Mouse (Mus musculus): ENCODE measurements around the gene Isoc2a.
"Not testable (repeated sequence)": the region's sequence is repeated elsewhere in the genome, so short reads cannot be mapped to it uniquely, and the experiment has no call there.

Isoc2a gene

DNA sequence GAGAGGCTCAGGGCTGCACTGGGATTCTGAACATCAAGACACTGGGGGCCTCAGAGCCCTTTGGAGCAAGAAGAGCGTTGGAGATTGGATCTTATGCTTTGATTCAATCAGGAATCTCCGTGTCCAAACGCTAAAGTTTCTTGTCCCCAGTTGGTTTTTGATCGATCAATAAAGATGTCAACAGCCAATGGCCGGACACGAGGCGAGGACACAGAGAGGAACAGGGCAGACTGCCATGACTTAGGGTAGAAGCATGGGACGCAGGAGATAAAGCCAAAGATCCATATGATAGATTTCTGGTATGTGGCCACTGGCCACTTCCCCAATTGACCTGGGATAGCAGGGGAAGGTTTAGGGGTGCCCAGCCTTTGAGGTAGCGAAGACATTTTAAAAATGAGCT lies 20.4 kb upstream of the Isoc2a start:
- no peaks in the 10 kb centered on the region for H3K36me3 ChIP-seq (ENCODE audit: control insufficient read depth, insufficient read depth, low read length, poor library complexity, severe bottlenecking)
- DNase-seq (ENCODE audit: low read depth, low spot score): no peak
- H3K27me3 ChIP-seq (ENCODE audit: control insufficient read depth, insufficient read depth, low read length, poor library complexity, severe bottlenecking): no peaks in the 10 kb centered on the region

DNA sequence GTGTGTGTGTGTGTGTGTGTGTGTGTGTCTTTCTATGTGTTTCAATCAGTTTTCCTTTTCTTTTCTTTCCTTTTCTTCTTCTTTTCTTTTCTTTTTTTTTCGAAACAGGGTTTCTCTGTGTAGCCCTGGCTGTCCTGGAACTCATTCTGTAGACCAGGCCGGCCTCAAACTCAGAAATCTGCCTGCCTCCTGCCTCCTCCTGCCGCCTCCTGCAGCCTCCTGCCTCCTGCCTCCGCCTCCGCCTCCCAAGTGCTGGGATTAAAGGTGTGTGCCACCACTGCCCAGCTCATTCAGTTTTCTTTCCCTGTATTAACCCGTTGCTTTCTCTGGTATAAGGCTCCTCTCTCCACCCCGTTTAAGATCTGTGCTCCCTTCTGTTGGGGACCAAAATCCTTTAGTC lies 19.6 kb upstream of the Isoc2a start:
- H3K27me3 ChIP-seq (ENCODE audit: control insufficient read depth, insufficient read depth, low read length, poor library complexity, severe bottlenecking): no peaks in the 10 kb centered on the region
- no peak for DNase-seq (ENCODE audit: low read depth, low spot score)

DNA sequence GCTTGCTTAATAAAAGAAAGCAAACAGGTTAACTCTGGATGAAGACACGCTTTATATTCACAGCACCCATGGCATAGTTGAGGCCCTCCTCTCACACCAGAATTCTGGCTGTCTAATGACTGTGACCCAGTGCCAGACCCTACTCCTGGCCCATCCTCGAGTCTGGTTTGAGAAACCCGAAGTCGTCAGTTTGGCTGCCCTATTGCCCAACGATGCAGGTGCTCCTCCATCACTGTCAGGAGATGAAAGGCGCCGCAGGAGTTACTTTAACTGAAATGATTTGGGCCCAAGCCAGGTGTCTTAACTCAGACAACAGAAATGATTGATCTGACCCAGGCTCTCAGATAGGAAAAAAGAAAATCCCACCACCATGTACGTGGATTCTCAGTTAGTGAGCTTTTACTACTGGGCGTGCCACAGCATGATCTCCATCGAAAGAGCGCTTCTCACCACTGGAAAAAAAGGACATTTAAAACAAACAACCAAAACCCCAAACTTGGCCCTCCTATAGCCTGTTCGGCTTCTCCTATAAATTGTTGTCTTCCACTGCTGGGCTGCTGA lies 17.5 kb upstream of the Isoc2a start:
- no peak for DNase-seq (ENCODE audit: low read depth, low spot score)
- Histone ChIP-seq H3K36me3 (ENCODE audit: control insufficient read depth, insufficient read depth, low read length, poor library complexity, severe bottlenecking) (no peaks in the 10 kb centered on the region), H3K27me3 (ENCODE audit: control insufficient read depth, insufficient read depth, low read length, poor library complexity, severe bottlenecking) (no peaks in the 10 kb centered on the region)

More for the DNA sequence above, 19.6 kb upstream of the Isoc2a start:
- no peaks in the 10 kb centered on the region for H3K36me3 ChIP-seq (ENCODE audit: control insufficient read depth, insufficient read depth, low read length, poor library complexity, severe bottlenecking)

DNA sequence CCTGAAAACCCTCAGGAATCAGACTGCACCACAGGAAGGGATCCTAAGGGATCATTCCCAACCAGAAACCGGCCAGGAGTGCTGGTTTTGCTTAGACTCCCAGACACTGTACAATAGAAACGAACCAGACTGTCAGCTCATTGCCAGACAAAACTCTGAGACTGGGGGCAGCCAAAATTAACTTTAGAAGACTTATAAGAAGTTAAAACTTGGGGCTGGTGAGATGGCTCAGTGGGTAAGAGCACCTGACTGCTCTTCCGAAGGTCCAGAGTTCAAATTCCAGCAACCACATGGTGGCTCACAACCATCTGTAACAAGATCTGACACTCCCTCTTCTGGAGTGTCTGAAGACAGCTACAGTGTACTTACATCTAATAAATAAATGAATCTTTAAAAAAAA lies 16.0 kb upstream of the Isoc2a start:
- H3K27me3 ChIP-seq (ENCODE audit: control insufficient read depth, insufficient read depth, low read length, poor library complexity, severe bottlenecking); DNase-seq (ENCODE audit: low read depth, low spot score); H3K36me3 ChIP-seq (ENCODE audit: control insufficient read depth, insufficient read depth, low read length, poor library complexity, severe bottlenecking): not testable (repeated sequence)

DNA sequence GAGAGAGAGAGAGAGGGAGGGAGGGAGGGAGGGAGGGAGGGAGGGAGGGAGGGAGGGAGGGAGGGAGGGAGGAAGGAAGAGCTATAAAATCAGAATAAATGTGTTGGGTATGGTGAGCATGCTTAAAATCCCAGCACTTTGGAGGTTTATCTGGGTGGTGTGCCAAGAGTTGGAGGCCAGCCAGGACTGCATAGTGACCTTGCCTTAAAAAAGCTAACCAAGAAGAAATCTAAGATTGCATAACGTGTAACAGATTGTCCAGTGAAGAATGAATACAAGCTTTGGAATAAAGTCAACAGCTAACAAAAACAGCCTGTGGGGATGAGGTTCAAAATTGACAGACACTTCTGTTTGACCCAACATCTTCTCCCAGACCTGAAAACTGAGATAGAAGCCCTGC lies 13.9 kb upstream of the Isoc2a start:
- H3K27me3 ChIP-seq (ENCODE audit: control insufficient read depth, insufficient read depth, low read length, poor library complexity, severe bottlenecking): no peaks in the 10 kb centered on the region
- H3K36me3 ChIP-seq (ENCODE audit: control insufficient read depth, insufficient read depth, low read length, poor library complexity, severe bottlenecking): no peaks in the 10 kb centered on the region
- DNase-seq (ENCODE audit: low read depth, low spot score): no peak

DNA sequence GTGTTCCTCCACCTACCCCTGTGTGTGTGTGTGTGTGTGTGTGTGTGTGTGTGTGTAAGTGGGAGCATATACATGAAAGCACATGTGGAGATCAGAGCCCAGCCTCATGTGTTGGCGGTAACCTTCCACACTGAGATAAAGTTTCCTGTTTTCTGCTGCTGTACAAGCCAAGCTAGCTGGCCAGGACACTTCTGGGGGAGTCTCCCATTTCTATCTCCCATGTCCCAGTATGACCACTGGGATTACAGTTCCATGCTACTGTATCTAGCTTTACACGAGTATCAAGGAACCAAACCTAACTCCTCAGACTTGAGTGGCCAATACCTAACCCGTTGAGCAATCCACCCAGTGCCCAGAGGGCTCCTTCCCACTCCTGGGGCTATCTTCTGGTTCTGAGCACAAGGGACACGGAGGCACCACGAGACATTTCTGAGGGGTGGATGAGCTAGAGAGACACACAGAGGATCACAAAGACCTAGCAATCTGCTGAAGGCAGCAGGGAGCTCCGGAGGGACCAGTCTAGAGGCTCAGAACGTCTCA lies 13.3 kb upstream of the Isoc2a start:
- Histone ChIP-seq H3K36me3 (ENCODE audit: control insufficient read depth, insufficient read depth, low read length, poor library complexity, severe bottlenecking) (no peaks in the 10 kb centered on the region), H3K27me3 (ENCODE audit: control insufficient read depth, insufficient read depth, low read length, poor library complexity, severe bottlenecking) (no peaks in the 10 kb centered on the region)
- DNase-seq (ENCODE audit: low read depth, low spot score): no peak

DNA sequence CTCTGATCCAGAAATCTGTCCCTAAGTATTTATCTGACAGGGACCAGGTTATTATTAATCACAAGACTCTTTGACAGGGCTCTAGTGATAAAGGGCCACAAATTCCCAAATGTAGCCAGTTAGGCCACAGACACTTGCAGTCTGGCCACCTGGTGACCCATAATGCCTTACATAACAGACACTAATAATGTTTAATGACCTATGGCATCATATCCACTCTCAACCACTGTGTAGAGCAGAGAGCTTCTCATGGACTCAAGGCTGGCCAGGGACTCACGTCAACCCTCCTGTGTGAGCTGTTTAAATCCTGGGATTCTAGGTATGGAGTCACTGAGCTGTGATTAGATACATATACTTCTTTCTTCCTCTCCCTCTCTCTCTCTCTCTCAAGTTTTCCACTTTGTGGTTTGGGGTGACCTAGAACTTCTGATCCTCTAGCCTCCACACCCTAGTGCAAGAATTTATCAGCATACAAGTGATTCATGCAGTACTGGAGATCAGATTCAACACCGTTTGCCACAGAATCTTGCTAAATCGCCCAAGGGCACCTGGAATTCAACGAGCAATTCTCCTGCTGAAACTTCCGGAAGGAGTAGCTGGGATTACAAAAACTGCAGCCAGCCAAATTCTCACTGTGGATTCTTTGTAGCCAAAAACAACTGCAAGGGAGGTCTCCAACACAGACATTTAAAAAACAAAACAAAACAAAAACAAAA lies 12.7 kb upstream of the Isoc2a start:
- no peaks in the 10 kb centered on the region for H3K27me3 ChIP-seq (ENCODE audit: control insufficient read depth, insufficient read depth, low read length, poor library complexity, severe bottlenecking)
- no peak for DNase-seq (ENCODE audit: low read depth, low spot score)
- H3K36me3 ChIP-seq (ENCODE audit: control insufficient read depth, insufficient read depth, low read length, poor library complexity, severe bottlenecking): no peaks in the 10 kb centered on the region

DNA sequence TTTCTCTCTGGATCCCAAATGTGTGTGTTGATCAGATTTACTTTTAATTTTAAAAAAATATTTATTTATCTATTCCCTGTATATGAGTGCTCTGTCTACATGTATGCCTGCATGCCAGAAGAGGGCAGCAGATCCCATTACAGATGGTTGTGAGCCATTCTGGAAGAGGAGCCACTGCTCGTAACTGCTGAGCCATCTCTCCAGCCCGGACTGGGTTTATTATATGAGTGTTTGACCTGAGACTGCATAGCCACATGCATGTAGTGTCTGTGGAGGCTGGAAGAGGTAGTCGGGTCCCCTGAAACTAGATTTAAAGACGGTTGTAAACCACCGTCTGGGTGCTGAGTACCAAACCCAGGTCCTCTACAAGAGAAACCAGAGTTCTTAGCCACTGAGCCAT lies 11.9 kb upstream of the Isoc2a start:
- Histone ChIP-seq H3K36me3 (ENCODE audit: control insufficient read depth, insufficient read depth, low read length, poor library complexity, severe bottlenecking) (no peaks in the 10 kb centered on the region), H3K27me3 (ENCODE audit: control insufficient read depth, insufficient read depth, low read length, poor library complexity, severe bottlenecking) (no peaks in the 10 kb centered on the region)
- DNase-seq (ENCODE audit: low read depth, low spot score): peak; percentile 49

DNA sequence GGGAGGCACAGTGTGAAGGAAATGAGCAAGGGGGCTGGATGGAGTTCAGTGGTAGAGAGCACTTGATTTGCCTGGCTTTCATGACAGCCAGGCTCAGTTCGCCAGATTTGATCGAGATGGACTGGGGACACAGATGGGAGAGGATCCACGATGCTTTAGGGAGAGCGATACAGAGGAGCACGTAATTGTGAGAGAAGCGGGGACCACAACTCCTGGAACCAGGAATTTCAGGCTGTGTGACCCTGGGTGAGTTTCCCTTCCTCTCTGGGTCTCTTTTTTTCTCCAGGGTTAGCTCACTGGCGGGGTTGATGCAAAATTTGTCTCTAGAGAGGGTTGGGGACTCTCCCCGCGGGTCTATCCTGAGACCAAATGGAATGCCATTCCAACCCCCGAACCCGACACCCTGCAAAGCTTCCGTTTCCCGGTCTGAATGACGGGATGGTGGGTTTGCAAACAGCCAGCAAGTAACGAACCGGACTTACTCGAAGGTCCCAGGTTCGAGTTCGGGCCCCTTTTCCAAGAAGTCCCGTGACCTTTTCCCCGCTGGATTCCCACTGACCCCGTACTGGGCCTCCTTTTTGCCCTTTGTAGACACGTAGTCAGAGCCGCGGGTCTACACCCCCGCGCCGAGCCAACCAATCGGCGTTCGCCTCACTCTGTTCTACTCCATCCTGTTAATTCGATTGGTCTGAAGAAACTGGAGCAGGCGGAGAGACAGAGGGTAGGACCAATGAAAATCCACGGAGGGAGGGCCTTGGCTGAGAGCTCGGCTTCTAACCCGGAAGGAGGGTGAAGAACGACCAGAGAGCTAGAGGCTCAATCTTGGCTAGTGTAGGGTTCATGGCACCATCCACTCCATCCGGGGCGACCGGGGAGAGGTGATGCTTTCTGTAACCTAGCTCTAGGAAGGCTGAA lies 11.1 kb upstream of the Isoc2a start:
- peak; percentile 98 for DNase-seq (ENCODE audit: low read depth, low spot score)
- H3K27me3 ChIP-seq (ENCODE audit: control insufficient read depth, insufficient read depth, low read length, poor library complexity, severe bottlenecking): no peaks in the 10 kb centered on the region
- no peaks in the 10 kb centered on the region for H3K36me3 ChIP-seq (ENCODE audit: control insufficient read depth, insufficient read depth, low read length, poor library complexity, severe bottlenecking)

DNA sequence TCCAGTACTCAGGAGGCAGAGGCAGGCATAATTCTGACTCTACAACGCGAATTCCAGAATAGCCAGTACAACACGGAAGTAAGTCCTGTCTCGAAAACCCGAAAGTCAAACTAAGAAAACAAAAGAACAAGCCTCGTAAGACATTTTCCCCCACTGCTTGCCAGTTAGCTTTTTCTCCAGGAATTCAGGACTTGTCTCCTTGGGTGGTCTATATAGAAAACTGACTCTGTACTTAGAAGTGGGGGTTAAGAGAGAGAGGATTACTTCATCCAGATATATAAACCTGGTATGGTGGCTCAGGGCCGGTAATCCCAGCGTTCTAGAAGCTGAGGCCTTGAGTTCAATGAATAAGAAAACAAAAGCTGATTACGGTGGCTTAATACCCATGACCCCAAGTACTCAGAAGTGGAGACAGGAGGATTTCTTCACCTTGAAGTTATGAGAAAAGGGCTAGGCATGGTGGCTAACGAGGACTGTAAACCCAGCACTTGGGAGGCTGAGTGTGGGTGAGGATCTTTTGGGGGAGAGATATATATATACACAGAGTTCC lies 10.2 kb upstream of the Isoc2a start:
- H3K27me3 ChIP-seq (ENCODE audit: control insufficient read depth, insufficient read depth, low read length, poor library complexity, severe bottlenecking): no peaks in the 10 kb centered on the region
- no peaks in the 10 kb centered on the region for H3K36me3 ChIP-seq (ENCODE audit: control insufficient read depth, insufficient read depth, low read length, poor library complexity, severe bottlenecking)
- no peak for DNase-seq (ENCODE audit: low read depth, low spot score)

DNA sequence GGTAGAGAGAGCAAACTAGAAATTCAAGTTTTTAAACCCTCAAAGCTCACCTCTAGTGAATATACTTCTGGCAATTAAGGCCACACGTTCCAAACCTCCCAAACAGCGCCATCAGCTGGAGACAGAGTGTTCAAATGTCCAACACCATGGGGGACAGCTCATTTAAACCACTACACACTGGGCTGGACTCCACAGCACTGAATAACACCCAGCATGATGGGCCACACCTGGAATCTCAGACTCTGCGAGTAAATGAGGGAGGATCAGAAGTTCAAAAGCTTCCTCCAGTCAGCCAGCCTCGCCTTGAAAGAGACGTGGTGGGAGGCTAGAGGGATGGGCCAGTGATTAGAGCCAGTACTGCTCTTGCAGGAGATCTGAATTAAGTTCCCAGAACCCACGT lies 6.8 kb upstream of the Isoc2a start, which contains the start of gene Isoc2b:
Isoc2b (minus strand) TSS at position 126 of the 400 bp plus-strand sequence.
- Histone ChIP-seq H3K27me3 (ENCODE audit: control insufficient read depth, insufficient read depth, low read length, poor library complexity, severe bottlenecking) (no peaks in the 10 kb centered on the region), H3K36me3 (ENCODE audit: control insufficient read depth, insufficient read depth, low read length, poor library complexity, severe bottlenecking) (no peaks in the 10 kb centered on the region)
- DNase-seq (ENCODE audit: low read depth, low spot score): no peak

DNA sequence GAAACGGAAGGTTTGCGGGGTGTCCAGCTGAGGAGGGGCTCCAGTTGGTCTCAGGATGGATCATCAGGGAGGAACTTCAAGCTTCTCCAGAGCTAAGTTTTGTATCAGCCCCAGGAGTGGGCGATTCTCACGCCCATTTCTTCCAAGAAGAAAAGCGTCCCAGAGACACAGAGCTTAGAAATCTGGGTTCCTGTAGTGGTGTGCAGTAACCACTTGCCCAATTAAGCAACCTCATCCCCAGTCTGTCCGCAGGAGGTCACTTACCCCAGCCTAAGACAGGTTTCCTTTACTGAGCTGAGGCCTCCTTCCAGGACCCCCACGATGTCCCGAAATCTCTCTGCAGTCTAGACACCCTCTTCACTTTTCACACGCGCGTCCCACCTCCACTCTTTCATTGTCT lies 273 bp downstream of the Isoc2a start:
- no peak for DNase-seq (ENCODE audit: low read depth, low spot score)
- Histone ChIP-seq H3K27me3 (ENCODE audit: control insufficient read depth, insufficient read depth, low read length, poor library complexity, severe bottlenecking) (no peaks in the 10 kb centered on the region), H3K36me3 (ENCODE audit: control insufficient read depth, insufficient read depth, low read length, poor library complexity, severe bottlenecking) (no peaks in the 10 kb centered on the region)

DNA sequence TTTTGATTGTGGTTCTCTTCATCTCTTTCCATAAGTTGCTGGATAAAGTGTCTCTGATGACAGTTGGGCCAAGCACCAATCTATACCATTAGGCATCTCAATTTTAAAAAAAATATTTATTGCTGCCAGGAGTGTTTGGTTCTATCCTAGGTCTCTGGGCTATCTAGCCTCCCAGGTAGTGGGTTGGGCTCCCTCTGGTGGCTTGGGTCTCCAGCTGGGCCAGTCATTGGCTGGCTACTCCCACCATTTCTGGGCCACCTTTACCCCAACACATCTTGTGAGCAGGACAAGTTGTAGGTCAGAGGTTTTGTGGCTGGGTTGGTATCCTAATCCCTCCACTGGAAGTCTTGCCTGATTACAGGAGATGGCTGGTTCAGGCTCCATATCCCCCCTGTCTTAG lies 1.2 kb downstream of the Isoc2a start:
- Histone ChIP-seq H3K36me3 (ENCODE audit: control insufficient read depth, insufficient read depth, low read length, poor library complexity, severe bottlenecking) (no peaks in the 10 kb centered on the region), H3K27me3 (ENCODE audit: control insufficient read depth, insufficient read depth, low read length, poor library complexity, severe bottlenecking) (no peaks in the 10 kb centered on the region)
- peak; percentile 65 for DNase-seq (ENCODE audit: low read depth, low spot score)

DNA sequence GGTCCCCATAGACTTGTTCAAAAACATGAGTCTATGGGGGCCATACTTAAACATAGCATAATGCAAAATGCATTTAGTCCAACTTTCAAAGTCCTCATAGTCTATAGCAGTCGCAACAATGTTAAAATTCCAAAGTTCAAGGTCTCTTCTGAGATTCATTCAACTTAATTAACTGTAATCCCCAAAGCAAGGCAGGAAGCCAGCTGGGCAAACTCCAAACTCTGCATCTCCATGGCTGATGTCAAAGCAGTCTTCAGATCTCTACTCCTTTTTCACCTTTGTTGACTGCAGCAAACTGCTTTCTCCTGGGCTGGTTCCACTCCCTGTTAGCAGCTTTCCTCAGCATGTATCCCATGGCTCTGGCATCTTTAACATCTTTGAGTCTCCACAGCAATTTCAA lies 2.1 kb downstream of the Isoc2a start:
- not testable (repeated sequence) for H3K27me3 ChIP-seq (ENCODE audit: control insufficient read depth, insufficient read depth, low read length, poor library complexity, severe bottlenecking); DNase-seq (ENCODE audit: low read depth, low spot score); H3K36me3 ChIP-seq (ENCODE audit: control insufficient read depth, insufficient read depth, low read length, poor library complexity, severe bottlenecking)

DNA sequence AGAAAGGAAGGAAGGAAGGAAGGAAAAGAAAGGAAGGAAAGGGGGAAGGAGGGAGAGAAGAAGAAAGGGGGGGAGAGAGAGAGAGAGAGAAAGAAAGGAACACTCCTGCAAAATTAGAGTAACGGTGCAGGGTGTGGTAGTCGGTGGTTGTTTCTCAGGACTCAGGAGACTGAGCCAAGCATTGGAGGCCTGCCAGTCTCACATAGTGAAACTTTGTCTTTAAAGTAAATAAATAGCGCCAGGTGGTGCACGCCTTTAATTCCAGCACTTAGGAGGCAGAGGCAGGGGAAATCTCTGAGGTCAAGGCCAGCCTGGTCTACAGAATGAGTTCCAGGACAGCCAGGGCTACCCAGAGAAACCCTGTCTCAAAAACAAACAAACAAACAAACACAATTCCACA lies 9.7 kb downstream of the Isoc2a start:
- Histone ChIP-seq H3K36me3 (ENCODE audit: control insufficient read depth, insufficient read depth, low read length, poor library complexity, severe bottlenecking) (no peaks in the 10 kb centered on the region), H3K27me3 (ENCODE audit: control insufficient read depth, insufficient read depth, low read length, poor library complexity, severe bottlenecking) (no peaks in the 10 kb centered on the region)
- no peak for DNase-seq (ENCODE audit: low read depth, low spot score)
